Mouse (Mus musculus): ENCODE data around the gene Nab2. TPM values are rescaled to one million over a fixed set of nuclear protein-coding genes. Genes with fewer than 3 reads are reported as not detected.

The Nab2 gene
- 6.1 and 7.3 TPM in 2 replicates for polyA plus RNA-seq (2015; fragmentation: Nextera tagmentation; extraction: Ambion mirVana)

GRCm38 (mm10) chr10:127668093-127669050 lies at the start of gene Nab2:
Nab2 (minus strand) TSS chr10:127668568.

GRCm38 (mm10) chr10:127704766-127705220 lies 36.4 kb upstream of the Nab2 start, which contains the start of gene Myo1a:
Myo1a (plus strand) TSS chr10:127705170.

GRCm38 (mm10) chr10:127666501-127667268 lies 1.7 kb downstream of the Nab2 start, which contains the start of gene Nemp1:
Nemp1 (plus strand) TSS chr10:127666901.

GRCm38 (mm10) chr10:127642772-127643552 lies 25.4 kb downstream of the Nab2 start, which contains the start of gene Stat6:
Stat6 (plus strand) TSS chr10:127642986.

GRCm38 (mm10) chr10:127620406-127621190 lies 47.8 kb downstream of the Nab2 start, which contains the start of gene Lrp1:
Lrp1 (minus strand) TSS chr10:127621148.

Other genes starting within 250 kb of the Nab2 start
- 123 and 126 TPM in 2 replicates for gene Stac3, start 166.9 kb downstream of the Nab2 start, polyA plus RNA-seq (2015; fragmentation: Nextera tagmentation; extraction: Ambion mirVana)
- gene Ndufa4l2, start 153.6 kb downstream of the Nab2 start, polyA plus RNA-seq (2015; fragmentation: Nextera tagmentation; extraction: Ambion mirVana), result 28.6 and 40.9 TPM in 2 replicates
- gene Shmt2, start 146.1 kb downstream of the Nab2 start, polyA plus RNA-seq (2015; fragmentation: Nextera tagmentation; extraction: Ambion mirVana), result 28.6 and 34.5 TPM in 2 replicates
- 2.0 and 2.1 TPM in 2 replicates for gene Nxph4, start 134.0 kb downstream of the Nab2 start, polyA plus RNA-seq (2015; fragmentation: Nextera tagmentation; extraction: Ambion mirVana)
- 38.9 and 46.3 TPM in 2 replicates for gene Lrp1, start 47.4 kb downstream of the Nab2 start, polyA plus RNA-seq (2015; fragmentation: Nextera tagmentation; extraction: Ambion mirVana)
- 13.2 and 15.5 TPM in 2 replicates for gene Stat6, start 25.6 kb downstream of the Nab2 start, polyA plus RNA-seq (2015; fragmentation: Nextera tagmentation; extraction: Ambion mirVana)
- gene Nemp1, start 1.7 kb downstream of the Nab2 start, polyA plus RNA-seq (2015; fragmentation: Nextera tagmentation; extraction: Ambion mirVana), result 4.0 and 4.1 TPM in 2 replicates
- 0.12 and 0.28 TPM in 2 replicates for gene Myo1a, start 36.6 kb upstream of the Nab2 start, polyA plus RNA-seq (2015; fragmentation: Nextera tagmentation; extraction: Ambion mirVana)
- gene Tac2, start 55.9 kb upstream of the Nab2 start, polyA plus RNA-seq (2015; fragmentation: Nextera tagmentation; extraction: Ambion mirVana), result 0.91 and 1.0 TPM in 2 replicates
- 0.83 and 0.88 TPM in 2 replicates for gene Zbtb39, start 71.0 kb upstream of the Nab2 start, polyA plus RNA-seq (2015; fragmentation: Nextera tagmentation; extraction: Ambion mirVana)
- gene Gpr182, start 83.2 kb upstream of the Nab2 start, polyA plus RNA-seq (2015; fragmentation: Nextera tagmentation; extraction: Ambion mirVana), result 1.1 and 1.7 TPM in 2 replicates
- gene Rdh1, start 91.2 kb upstream of the Nab2 start, polyA plus RNA-seq (2015; fragmentation: Nextera tagmentation; extraction: Ambion mirVana), result 0.17 TPM in 1 of 2 replicates, not detected in the other
- 1.1 TPM in 1 of 2 replicates, not detected in the other for gene Rdh16f1, start 91.2 kb upstream of the Nab2 start, polyA plus RNA-seq (2015; fragmentation: Nextera tagmentation; extraction: Ambion mirVana)
- 0.28 TPM in 1 of 2 replicates, not detected in the other for gene Rdh9, start 107.8 kb upstream of the Nab2 start, polyA plus RNA-seq (2015; fragmentation: Nextera tagmentation; extraction: Ambion mirVana)
- not detected in 2 replicates for gene Rdh16, start 132.6 kb upstream of the Nab2 start, polyA plus RNA-seq (2015; fragmentation: Nextera tagmentation; extraction: Ambion mirVana)
- gene Rdh19, start 181.4 kb upstream of the Nab2 start, polyA plus RNA-seq (2015; fragmentation: Nextera tagmentation; extraction: Ambion mirVana), result not detected in 2 replicates
- not detected in 2 replicates for gene Rdh16f2, start 197.9 kb upstream of the Nab2 start, polyA plus RNA-seq (2015; fragmentation: Nextera tagmentation; extraction: Ambion mirVana)
- gene Rdh7, start 220.2 kb upstream of the Nab2 start, polyA plus RNA-seq (2015; fragmentation: Nextera tagmentation; extraction: Ambion mirVana), result 0.19 TPM in 1 of 2 replicates, not detected in the other
- 1.9 TPM in 1 of 2 replicates, not detected in the other for gene Sdr9c7, start 229.9 kb upstream of the Nab2 start, polyA plus RNA-seq (2015; fragmentation: Nextera tagmentation; extraction: Ambion mirVana)